In the genomic region with DNA sequence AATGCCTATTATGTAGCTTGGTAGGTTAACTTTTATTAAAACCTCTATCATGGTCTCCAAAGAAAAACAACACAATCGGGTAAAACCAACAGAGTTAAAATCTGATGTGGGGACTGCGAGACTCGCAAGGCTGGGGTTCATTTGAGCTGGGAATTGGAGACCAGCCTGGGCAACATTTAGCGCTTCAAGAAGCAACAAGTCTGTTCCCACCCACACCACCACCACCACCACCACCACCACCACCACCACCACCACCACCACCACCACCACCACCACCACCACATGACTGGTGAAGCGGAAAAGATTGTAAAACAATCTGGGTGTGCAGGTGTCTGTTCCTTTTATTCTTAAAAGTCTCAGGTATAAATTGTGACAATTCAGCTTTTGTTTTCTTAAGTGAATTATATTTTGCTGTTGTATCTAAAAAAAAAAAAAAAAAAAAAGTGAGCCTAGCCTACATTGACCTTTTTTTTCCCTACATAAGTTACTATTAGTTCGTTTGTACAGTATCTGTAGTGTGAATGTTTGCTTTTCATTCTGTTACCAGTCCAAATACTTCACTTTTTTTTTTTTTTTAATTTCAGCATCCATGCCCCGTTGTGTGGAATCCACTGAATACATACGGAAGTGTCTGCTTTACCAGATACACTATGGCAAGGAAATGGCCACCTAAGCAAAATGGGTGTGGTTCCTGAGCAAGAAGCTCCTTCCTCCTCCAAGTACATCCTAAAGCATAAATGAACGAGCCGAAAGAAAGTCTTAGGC, we compare ENCODE assay signal across 8 mouse cellular contexts. TPM values are rescaled to one million over a fixed set of nuclear protein-coding genes. Genes with fewer than 3 reads are reported as not detected.
A peak's percentile ranks its signal among the peaks of the same experiment; 100 is the strongest.
DNase-seq lines count a peak whose midpoint lies in the region; ATAC-seq lines count a peak whose summit lies in the region.

No protein-coding gene starts in this region.

- H3K4me1 ChIP-seq in heart, embryonic 11.5 days (ENCODE audit: control insufficient read depth, insufficient read depth, low read length): peaks cover 7% of the 10 kb centered on the region; the same call in 1 of the 2 replicates
- peaks cover 6% of the 10 kb centered on the region for H3K4me1 ChIP-seq in hindbrain, embryonic 14.5 days (replicated peaks; ENCODE audit: control insufficient read depth, insufficient read depth, low read length)
- 0 out of 2 replicates have a peak, but pooled peaks cover 2% of the 10 kb centered on the region for H3K4me1 ChIP-seq in midbrain, embryonic 12.5 days

- peak overlapping the region; percentile 81 for H3K27ac ChIP-seq in heart, embryonic 11.5 days (ENCODE audit: low read depth, low read length)
- H3K27ac ChIP-seq in hindbrain, embryonic 14.5 days: peak overlapping the region; percentile 84
- H3K27ac ChIP-seq in midbrain, embryonic 12.5 days (replicated peaks): peak overlapping the region; percentile 74; the same call in 1 of the 2 replicates

- 52% methylated on average over 10 of the region's 10 CpGs for WGBS in heart, embryonic 11.5 days (ENCODE audit: insufficient replicate concordance)
- WGBS in hindbrain, embryonic 14.5 days: 60% methylated on average over 10 of the region's 10 CpGs
- WGBS in midbrain, embryonic 12.5 days: 57% methylated on average over 10 of the region's 10 CpGs

- H3K9me3 ChIP-seq in heart, embryonic 11.5 days (replicated peaks; ENCODE audit: control insufficient read depth, low read length): no peaks in the 10 kb centered on the region
- no peaks in the 10 kb centered on the region for H3K9me3 ChIP-seq in hindbrain, embryonic 14.5 days (ENCODE audit: control insufficient read depth, low read length)
- H3K9me3 ChIP-seq in midbrain, embryonic 12.5 days: no peaks in the 10 kb centered on the region

- intact Hi-C loops in heart, postnatal 10 days (cut with DNase I): loop anchor here (5.0 kb wide), 3 partner anchors 78 to 227 kb away; a partner anchor contains a TSS

- DNase-seq in heart, postnatal 10 days: no peak
- peak; percentile 15 for DNase-seq in NIH3T3 (ENCODE audit: low read depth)
- no peak for DNase-seq in hindbrain, embryonic 14.5 days (ENCODE audit: low spot score)
- DNase-seq in frontal cortex, postnatal 25 days (ENCODE audit: low spot score in 2 of 2): no peak
- no peak for DNase-seq in adrenal gland, postnatal 10 days
- no peak for DNase-seq in thymus, postnatal 0 days (ENCODE audit: low spot score)

- H3K4me3 ChIP-seq in heart, embryonic 11.5 days (ENCODE audit: low read depth, low read length): peak overlapping the region; percentile 69
- peak overlapping the region; percentile 70 for H3K4me3 ChIP-seq in hindbrain, embryonic 14.5 days (replicated peaks; ENCODE audit: low read length)
- H3K4me3 ChIP-seq in midbrain, embryonic 12.5 days: peak overlapping the region; percentile 62

- H3K4me2 ChIP-seq in heart, embryonic 11.5 days: peak overlapping the region; percentile 81
- peak overlapping the region; percentile 89 for H3K4me2 ChIP-seq in hindbrain, embryonic 14.5 days (replicated peaks)
- peak overlapping the region; percentile 69 for H3K4me2 ChIP-seq in midbrain, embryonic 12.5 days (replicated peaks)

- peaks cover 9% of the 10 kb centered on the region for H3K36me3 ChIP-seq in heart, embryonic 11.5 days (ENCODE audit: control insufficient read depth, insufficient read depth, low read length)
- H3K36me3 ChIP-seq in hindbrain, embryonic 14.5 days (replicated peaks; ENCODE audit: control insufficient read depth, insufficient read depth): peaks cover 30% of the 10 kb centered on the region
- H3K36me3 ChIP-seq in midbrain, embryonic 12.5 days: peaks cover 23% of the 10 kb centered on the region

- peak overlapping the region; percentile 74 for H3K9ac ChIP-seq in heart, embryonic 11.5 days (ENCODE audit: low read depth, low read length)
- H3K9ac ChIP-seq in hindbrain, embryonic 14.5 days: peak overlapping the region; percentile 82
- no peak overlapping the region for H3K9ac ChIP-seq in midbrain, embryonic 12.5 days (replicated peaks)

- ATAC-seq in heart, embryonic 11.5 days (replicated peaks; ENCODE audit: insufficient number of reproducible peaks, low FRiP score, low TSS enrichment): no peak
- ATAC-seq in hindbrain, embryonic 14.5 days (ENCODE audit: low FRiP score): no peak
- ATAC-seq in midbrain, embryonic 12.5 days (ENCODE audit: low FRiP score, low read depth): no peak

- no peaks in the 10 kb centered on the region for H3K27me3 ChIP-seq in heart, embryonic 11.5 days (ENCODE audit: control insufficient read depth, insufficient read depth, low read length)
- no peaks in the 10 kb centered on the region for H3K27me3 ChIP-seq in hindbrain, embryonic 14.5 days (ENCODE audit: control insufficient read depth, insufficient read depth, low read length)
- H3K27me3 ChIP-seq in midbrain, embryonic 12.5 days: peaks cover 12% of the 10 kb centered on the region; the same call in 1 of the 2 replicates

RNA-seq across cellular contexts. Expression of a gene that starts 0.7 kb away (rescaled TPM):
- polyA plus RNA-seq in heart, embryonic 11.5 days (2014; fragmentation: Nextera tagmentation; extraction: Ambion mirVana): 3.3 TPM in 2 replicates
- total RNA-seq in heart, postnatal 10 days (2021): under 1 TPM in 1 of 2 experiments, not detected in 1; 0.27 TPM
- polyA plus RNA-seq in hindbrain, embryonic 14.5 days (2014; fragmentation: Nextera tagmentation; extraction: Ambion mirVana): 2.4 and 2.8 TPM in 2 replicates
- 1.9 and 2.0 TPM in 2 replicates for polyA plus RNA-seq in midbrain, embryonic 12.5 days (2016; fragmentation: Nextera tagmentation; extraction: Ambion mirVana)
- 1 to 10 TPM; 2.6 to 3.5 TPM for total RNA-seq in adrenal gland, postnatal 10 days (2021)
- polyA plus RNA-seq in thymus, postnatal 0 days (2015; fragmentation: Nextera tagmentation; extraction: Ambion mirVana): 1.0 and 1.4 TPM in 2 replicates
